Mouse (Mus musculus) layer of hippocampus, adult 18-20 months (tissue): Measurements from ENCODE around the gene Gsap. TPM values are rescaled to one million over a fixed set of nuclear protein-coding genes. Genes with fewer than 3 reads are reported as not detected.
"Not testable (repeated sequence)": the region's sequence is repeated elsewhere in the genome, so short reads cannot be mapped to it uniquely, and the experiment has no call there.

Source experiments
- DNase-seq, 2 experiments: peaks; one replicate each; pipeline ENCODE4 v3.0.0; 2022; ENCODE audit warnings: low spot score in 2 of 2
- total RNA-seq, 2 experiments: library from RNA; stranded (reverse); gene quantifications; 2 replicates each; pipeline ENCODE4 v1.2.3; 2021

Gsap gene
- total RNA-seq, 2 experiments from 2014 or later = 6.3 to 6.5 TPM

- no peak for DNase-seq
These were observed 115.0 kb downstream of the Gsap start for GRCm38 (mm10) chr5:21301011-21301410.

GRCm38 (mm10) chr5:21307165-21307564, 121.1 kb downstream of the Gsap start:
- DNase-seq = no peak

- no peak for DNase-seq
These were observed 128.6 kb downstream of the Gsap start for GRCm38 (mm10) chr5:21314696-21315095.

- DNase-seq = no peak
These were observed 134.1 kb downstream of the Gsap start for GRCm38 (mm10) chr5:21320138-21320537.

GRCm38 (mm10) chr5:21326494-21326893, 140.4 kb downstream of the Gsap start:
- DNase-seq = peak in 1 of 2 experiments; percentile 41

GRCm38 (mm10) chr5:21328560-21328959, 142.5 kb downstream of the Gsap start:
- no peak for DNase-seq

- DNase-seq = no peak
These were observed 143.9 kb downstream of the Gsap start for GRCm38 (mm10) chr5:21329672-21330665.

- DNase-seq = no peak
These were observed 145.6 kb downstream of the Gsap start for GRCm38 (mm10) chr5:21331656-21332055.

GRCm38 (mm10) chr5:21332119-21332518, 146.1 kb downstream of the Gsap start:
- no peak for DNase-seq

GRCm38 (mm10) chr5:21342265-21342664, 156.2 kb downstream of the Gsap start:
- not testable (repeated sequence) for DNase-seq

- no peak for DNase-seq
These were observed 162.3 kb downstream of the Gsap start for GRCm38 (mm10) chr5:21348366-21348765.

- no peak for DNase-seq
These were observed 165.6 kb downstream of the Gsap start for GRCm38 (mm10) chr5:21351678-21352077.

- DNase-seq = no peak
These were observed 172.6 kb downstream of the Gsap start for GRCm38 (mm10) chr5:21358648-21359047.

GRCm38 (mm10) chr5:21363343-21363742, 177.3 kb downstream of the Gsap start:
- no peak for DNase-seq

Other genes with a start within 250 kb of the Gsap start
- 10 to 100 TPM; 20.3 to 21.4 TPM for gene Rsbn1l, start 229.9 kb upstream of the Gsap start, total RNA-seq
- gene Ptpn12, start 130.3 kb upstream of the Gsap start, total RNA-seq = 10 to 100 TPM; 33.0 to 36.7 TPM
- gene Fgl2, start 186.4 kb downstream of the Gsap start, total RNA-seq = 1 to 10 TPM; 1.9 to 2.0 TPM
- gene Ccdc146, start 238.4 kb downstream of the Gsap start, total RNA-seq = under 1 TPM; 0.48 to 0.69 TPM
- 10 to 100 TPM; 12.7 to 14.1 TPM for gene Fam185a, start 238.7 kb downstream of the Gsap start, total RNA-seq